In genomic region chr13:53293065-53293464, GRCm38 (mm10) we compare ENCODE assay signal across 21 mouse cellular contexts. TPM values are rescaled to one million over a fixed set of nuclear protein-coding genes. Genes with fewer than 3 reads are reported as not detected.
DNase-seq lines count a peak whose midpoint lies in the region; ATAC-seq and TF ChIP-seq lines count a peak whose summit lies in the region.
"Had no signal": no experiment of that assay in that cellular context is flagged by ENCODE, and none has a peak within 500 bp of the region (broad histone marks: within the 10 kb centered on the region; RNA-seq: fewer than 3 reads in every experiment).

No protein-coding gene starts in this region.

- no peak for ATAC-seq in heart, postnatal 0 days (ENCODE audit: insufficient read depth, low read depth)
- ATAC-seq in stomach, embryonic 14.5 days (ENCODE audit: insufficient number of reproducible peaks, insufficient read depth, low FRiP score, low read depth), result peak; percentile 62; the same call in 1 of the 2 replicates
- ATAC-seq in stomach, postnatal 0 days (ENCODE audit: low FRiP score, low TSS enrichment), result no peak
- 0 out of 2 replicates have a peak, but pooled peaks have one; percentile 10 for ATAC-seq in intestine, postnatal 0 days
- ATAC-seq: CD4-positive, CD25-positive, alpha-beta regulatory T cell, adult 4 months; forebrain, embryonic 16.5 days; hindbrain, postnatal 0 days had no signal

- WGBS in heart, postnatal 0 days, result 13% methylated on average over 12 of the region's 12 CpGs
- WGBS in stomach, embryonic 14.5 days, result 8% methylated on average over 12 of the region's 12 CpGs
- 12% methylated on average over 12 of the region's 12 CpGs for WGBS in stomach, postnatal 0 days
- WGBS in intestine, postnatal 0 days, result 12% methylated on average over 12 of the region's 12 CpGs

- H3K36me3 ChIP-seq in heart, postnatal 0 days (replicated peaks; ENCODE audit: control insufficient read depth, insufficient read depth, low read length), result no peaks in the 10 kb centered on the region
- no peaks in the 10 kb centered on the region for H3K36me3 ChIP-seq in stomach, embryonic 14.5 days (ENCODE audit: control insufficient read depth, insufficient read depth, low read length)
- no peaks in the 10 kb centered on the region for H3K36me3 ChIP-seq in stomach, postnatal 0 days (ENCODE audit: control insufficient read depth, insufficient read depth, low read length)
- no peaks in the 10 kb centered on the region for H3K36me3 ChIP-seq in intestine, postnatal 0 days (ENCODE audit: control insufficient read depth, insufficient read depth)
- H3K36me3 ChIP-seq: embryonic facial prominence, embryonic 10.5 days; liver, embryonic 15.5 days had no signal

- H3K27ac ChIP-seq in heart, postnatal 0 days (ENCODE audit: low read depth), result no peak overlapping the region
- no peak overlapping the region; the same call in 1 of the 2 replicates for H3K27ac ChIP-seq in stomach, embryonic 14.5 days (ENCODE audit: low read length)
- H3K27ac ChIP-seq in stomach, postnatal 0 days (replicated peaks), result no peak overlapping the region
- H3K27ac ChIP-seq in intestine, postnatal 0 days (ENCODE audit: low read depth, low read length), result no peak overlapping the region
- H3K27ac ChIP-seq: embryonic facial prominence, embryonic 10.5 days; hindbrain, postnatal 0 days; liver, embryonic 15.5 days had no signal

- no peak overlapping the region for H3K9ac ChIP-seq in heart, postnatal 0 days (replicated peaks; ENCODE audit: low read depth, low read length)
- H3K9ac ChIP-seq in stomach, embryonic 14.5 days (replicated peaks; ENCODE audit: low read depth, low read length), result no peak overlapping the region
- H3K9ac ChIP-seq in stomach, postnatal 0 days (ENCODE audit: low read length), result no peak overlapping the region
- no peak overlapping the region for H3K9ac ChIP-seq in intestine, postnatal 0 days (ENCODE audit: low read depth, low read length)
- H3K9ac ChIP-seq: liver, embryonic 15.5 days had no signal

- intact Hi-C loops in heart, postnatal 25 days (cut with DNase I), result no loop called here

- H3K4me1 ChIP-seq in heart, postnatal 0 days (ENCODE audit: control insufficient read depth, insufficient read depth), result peaks cover 9% of the 10 kb centered on the region
- peaks cover 20% of the 10 kb centered on the region for H3K4me1 ChIP-seq in stomach, embryonic 14.5 days (ENCODE audit: control insufficient read depth, insufficient read depth, low read length)
- no peaks in the 10 kb centered on the region; the same call in none of the 2 replicates for H3K4me1 ChIP-seq in stomach, postnatal 0 days (replicated peaks; ENCODE audit: control insufficient read depth, insufficient read depth)
- no peaks in the 10 kb centered on the region for H3K4me1 ChIP-seq in intestine, postnatal 0 days (replicated peaks; ENCODE audit: control insufficient read depth, insufficient read depth, low read length)
- H3K4me1 ChIP-seq: liver, embryonic 15.5 days had no signal

- no peak for DNase-seq in heart, postnatal 0 days (ENCODE audit: low spot score)
- DNase-seq in heart, postnatal 25 days (ENCODE audit: low spot score), result no peak
- DNase-seq in stomach, postnatal 0 days (ENCODE audit: low spot score), result no peak
- DNase-seq in yolk sac, embryonic 10.5 days (ENCODE audit: low spot score), result peak; percentile 47
- no peak for DNase-seq in frontal cortex, postnatal 36 days (ENCODE audit: low spot score in 2 of 2)
- no peak for DNase-seq in lung, postnatal 36 days
- DNase-seq: adrenal gland, adult 2 months; cerebellum, adult 11-12 months; heart, postnatal 4 days; spleen, adult 18-20 months; thymus, postnatal 36 days had no signal

- no peaks in the 10 kb centered on the region for H3K9me3 ChIP-seq in heart, postnatal 0 days (replicated peaks; ENCODE audit: control insufficient read depth, low read length)
- H3K9me3 ChIP-seq in stomach, embryonic 14.5 days (ENCODE audit: control insufficient read depth, low read depth, low read length), result no peaks in the 10 kb centered on the region
- H3K9me3 ChIP-seq in stomach, postnatal 0 days (ENCODE audit: control insufficient read depth, low read length), result no peaks in the 10 kb centered on the region
- H3K9me3 ChIP-seq in intestine, postnatal 0 days (ENCODE audit: control insufficient read depth), result no peaks in the 10 kb centered on the region
- H3K9me3 ChIP-seq: embryonic facial prominence, embryonic 10.5 days; liver, embryonic 15.5 days had no signal

- peak overlapping the region; percentile 48 for H3K4me2 ChIP-seq in heart, postnatal 0 days (ENCODE audit: low read depth, low read length)
- no peak overlapping the region for H3K4me2 ChIP-seq in stomach, embryonic 14.5 days (replicated peaks; ENCODE audit: low read depth, low read length)
- no peak overlapping the region for H3K4me2 ChIP-seq in stomach, postnatal 0 days (replicated peaks; ENCODE audit: low read depth)
- H3K4me2 ChIP-seq in intestine, postnatal 0 days (replicated peaks; ENCODE audit: low read depth), result no peak overlapping the region
- H3K4me2 ChIP-seq: liver, embryonic 15.5 days; midbrain, embryonic 11.5 days had no signal

- H3K4me3 ChIP-seq in heart, postnatal 0 days (ENCODE audit: low read depth, low read length), result no peak overlapping the region
- H3K4me3 ChIP-seq in stomach, embryonic 14.5 days (ENCODE audit: low read depth, low read length), result no peak overlapping the region
- H3K4me3 ChIP-seq in stomach, postnatal 0 days (ENCODE audit: low read depth, low read length), result no peak overlapping the region
- no peak overlapping the region for H3K4me3 ChIP-seq in intestine, postnatal 0 days (ENCODE audit: low read depth, low read length)
- H3K4me3 ChIP-seq: embryonic facial prominence, embryonic 10.5 days; erythroblast, embryonic 14.5 days; liver, embryonic 15.5 days had no signal

- no peak for TF ChIP-seq CTCF in heart, postnatal 0 days (IDR thresholded peaks at IDR 0.05; ENCODE audit: low read depth)
- no peak for TF ChIP-seq CTCF in stomach, postnatal 0 days (IDR thresholded peaks at IDR 0.05; ENCODE audit: low read depth)
- TF ChIP-seq CTCF in intestine, postnatal 0 days (IDR thresholded peaks at IDR 0.05; ENCODE audit: low read depth), result no peak

- H3K27me3 ChIP-seq in heart, postnatal 0 days (ENCODE audit: control insufficient read depth, insufficient read depth, low read length), result peaks cover 6% of the 10 kb centered on the region; the same call in 1 of the 2 replicates
- H3K27me3 ChIP-seq in stomach, embryonic 14.5 days (ENCODE audit: control insufficient read depth, insufficient read depth, low read length), result no peaks in the 10 kb centered on the region
- no peaks in the 10 kb centered on the region for H3K27me3 ChIP-seq in stomach, postnatal 0 days (ENCODE audit: control insufficient read depth, insufficient read depth, low read length)
- no peaks in the 10 kb centered on the region for H3K27me3 ChIP-seq in intestine, postnatal 0 days (replicated peaks; ENCODE audit: control insufficient read depth, insufficient read depth, low read length)

- no peak for TF ChIP-seq EP300 in heart, postnatal 0 days (IDR thresholded peaks at IDR 0.05; ENCODE audit: low read depth)
- no peak for TF ChIP-seq EP300 in stomach, postnatal 0 days (optimal IDR thresholded peaks at IDR 0.05)

RNA-seq across cellular contexts. Expression of gene Ror2, which starts 7.1 kb away (rescaled TPM):
- 19.1 and 38.6 TPM in 2 replicates for total RNA-seq in heart, postnatal 0 days (2014; rRNA removed; ENCODE audit: low replicate concordance)
- 5.8 and 6.6 TPM in 2 replicates for polyA plus RNA-seq in heart, postnatal 0 days (2015; fragmentation: Nextera tagmentation; extraction: Ambion mirVana)
- 1 to 10 TPM; 1.5 to 1.8 TPM for total RNA-seq in heart, postnatal 25 days (2021)
- polyA plus RNA-seq in stomach, embryonic 14.5 days (2014; fragmentation: Nextera tagmentation; extraction: Ambion mirVana), result 13.9 and 14.0 TPM in 2 replicates
- polyA plus RNA-seq in stomach, postnatal 0 days (2015; fragmentation: Nextera tagmentation; extraction: Ambion mirVana), result 5.7 and 6.9 TPM in 2 replicates
- 8.3 and 9.8 TPM in 2 replicates for polyA plus RNA-seq in intestine, postnatal 0 days (2015; fragmentation: Nextera tagmentation; extraction: Ambion mirVana)
- total RNA-seq: MEL had no signal
- polyA plus RNA-seq: CD4-positive, CD25-positive, alpha-beta regulatory T cell, adult 4 months; erythroblast, embryonic 14.5 days had no signal

Comparison
In these comparisons a context has a peak if more than half of its experiments do, and no peak if none do; other contexts are left out.
1. ATAC-seq: peak in stomach, embryonic 14.5 days (single experiment) and intestine, postnatal 0 days (single experiment); none in heart, postnatal 0 days (single experiment) and stomach, postnatal 0 days (single experiment).